Mouse (Mus musculus): Measurements from ENCODE around the gene Plekhh3. TPM values are rescaled to one million over a fixed set of nuclear protein-coding genes. Genes with fewer than 3 reads are reported as not detected.

Plekhh3 gene
- polyA plus RNA-seq (2021; fragmentation: Nextera tagmentation): 0.76 and 6.3 TPM in 2 replicates
- long read RNA-seq, experiment 1, partial matches to known transcripts: 0 of 3 reads
- long read RNA-seq, experiment 1, other reads (novel, unspliced or antisense): 0 of 3 reads
- long read RNA-seq, experiment 2, partial matches to known transcripts: 0 of 1 reads
- long read RNA-seq, experiment 2, other reads (novel, unspliced or antisense): 0 of 1 reads

GRCm38 (mm10) chr11:101170811-101171610 lies at the start of gene Plekhh3:
Gene Plekhh3 (minus strand): TSS chr11:101171351.

DNA sequence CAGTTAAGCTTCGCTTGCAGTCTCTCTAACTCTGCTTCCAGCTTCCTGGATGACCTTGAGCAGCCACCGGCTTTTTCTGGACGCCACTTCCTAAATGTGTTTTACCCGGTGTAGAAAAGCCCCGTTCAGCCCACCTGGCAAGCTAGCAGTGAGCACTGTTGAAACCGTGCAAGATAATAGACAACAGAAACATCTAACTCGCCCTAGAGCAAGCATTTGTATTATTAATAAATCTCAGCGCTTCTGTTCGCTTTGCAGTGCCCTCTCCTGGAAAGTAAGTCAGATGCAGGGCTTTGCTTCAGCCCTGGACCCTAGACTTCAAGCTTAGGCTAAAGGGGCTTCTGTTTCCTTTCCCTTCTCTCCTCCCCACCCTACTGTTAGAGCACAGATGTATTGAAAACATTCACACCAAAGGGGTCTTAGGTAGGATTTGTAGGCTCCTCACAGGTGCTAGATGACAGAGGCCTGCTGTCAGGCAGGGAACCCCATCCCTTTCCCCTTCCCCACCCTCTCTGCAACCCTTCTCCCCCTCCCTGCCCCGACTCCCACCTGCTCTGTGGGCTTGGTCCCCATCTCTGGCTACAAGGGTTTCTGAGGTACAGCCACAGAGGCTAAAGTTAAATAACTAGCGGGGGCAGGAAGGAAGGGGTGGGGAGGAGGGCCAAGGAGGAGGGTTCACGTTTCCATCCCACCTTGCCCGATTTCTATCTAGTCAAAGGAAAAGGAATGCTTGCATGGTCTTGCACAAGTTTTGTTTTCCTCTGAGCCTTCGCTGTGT lies 3.9 kb upstream of the Plekhh3 start, which contains the start of gene Ccr10:
Gene Ccr10, minus strand, starts transcription at position 593 of the 778 bp plus-strand sequence.

GRCm38 (mm10) chr11:101170354-101170810 lies 769 bp downstream of the Plekhh3 start, which contains the start of gene Cntnap1:
Gene Cntnap1 (plus strand): TSS chr11:101170523.

GRCm38 (mm10) chr11:101155728-101156371 lies 15.3 kb downstream of the Plekhh3 start, which contains the start of gene Tubg2:
Gene Tubg2 (plus strand): TSS chr11:101155907.

DNA sequence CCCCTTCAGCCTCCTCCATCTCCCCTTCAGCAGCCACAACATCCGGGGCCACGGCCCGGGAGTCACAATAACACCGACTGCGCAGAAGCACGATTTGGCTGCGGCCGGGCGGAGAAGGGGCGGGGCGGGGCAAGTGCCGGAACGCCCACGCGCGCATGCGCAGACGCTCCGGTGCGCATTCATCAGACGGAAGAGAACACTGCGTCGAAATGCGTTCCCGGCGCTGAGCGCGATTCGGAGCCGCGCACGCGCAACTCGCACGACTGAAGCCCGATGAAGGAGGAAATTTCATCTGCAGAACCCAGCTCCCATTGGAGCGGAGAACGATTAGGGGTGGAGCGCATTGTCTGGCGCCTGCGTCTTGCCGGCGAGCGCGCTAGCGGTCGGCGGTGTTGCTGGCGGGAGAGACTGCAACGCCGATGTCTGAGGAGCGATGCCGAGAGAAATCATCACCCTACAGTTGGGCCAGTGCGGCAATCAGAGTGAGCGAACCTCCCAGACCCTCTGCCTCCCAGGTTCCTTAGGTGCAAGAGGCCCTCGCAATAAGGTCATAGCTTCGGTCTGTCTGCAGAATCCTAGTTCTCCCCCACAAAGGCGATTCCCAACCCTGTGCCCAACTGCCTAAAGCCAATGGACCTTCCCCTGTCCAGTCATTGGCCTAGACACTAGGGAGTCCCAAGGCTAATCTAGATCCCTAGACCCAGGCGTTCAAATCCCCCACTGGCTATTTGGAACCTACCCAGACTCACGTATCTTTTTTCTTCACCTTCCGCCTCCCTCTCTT lies 51.2 kb downstream of the Plekhh3 start, which contains the start of the genes Retreg3 and Tubg1:
Gene Retreg3, minus strand, starts transcription at position 133 of the 784 bp plus-strand sequence.
Gene Tubg1, plus strand, starts transcription at position 178 of the 784 bp plus-strand sequence.

Other genes starting within 250 kb of the Plekhh3 start
- 16.6 and 19.2 TPM in 2 replicates for gene Stat3, start 231.8 kb downstream of the Plekhh3 start, polyA plus RNA-seq (2021; fragmentation: Nextera tagmentation)
- 18.5 and 21.2 TPM in 2 replicates for gene Cavin1, start 200.5 kb downstream of the Plekhh3 start, polyA plus RNA-seq (2021; fragmentation: Nextera tagmentation)
- gene Atp6v0a1, start 161.9 kb downstream of the Plekhh3 start, polyA plus RNA-seq (2021; fragmentation: Nextera tagmentation): 117 and 194 TPM in 2 replicates
- gene Naglu, start 101.3 kb downstream of the Plekhh3 start, polyA plus RNA-seq (2021; fragmentation: Nextera tagmentation): 8.0 and 9.5 TPM in 2 replicates
- 0.25 and 0.35 TPM in 2 replicates for gene Hsd17b1, start 92.9 kb downstream of the Plekhh3 start, polyA plus RNA-seq (2021; fragmentation: Nextera tagmentation)
- gene Coasy, start 88.8 kb downstream of the Plekhh3 start, polyA plus RNA-seq (2021; fragmentation: Nextera tagmentation): 25.0 and 31.6 TPM in 2 replicates
- 62.2 and 75.9 TPM in 2 replicates for gene Mlx, start 84.1 kb downstream of the Plekhh3 start, polyA plus RNA-seq (2021; fragmentation: Nextera tagmentation)
- gene Psmc3ip, start 75.9 kb downstream of the Plekhh3 start, polyA plus RNA-seq (2021; fragmentation: Nextera tagmentation): 4.4 and 5.9 TPM in 2 replicates
- gene Retreg3, start 51.5 kb downstream of the Plekhh3 start, polyA plus RNA-seq (2021; fragmentation: Nextera tagmentation): 5.9 and 10.3 TPM in 2 replicates
- 62.3 and 62.7 TPM in 2 replicates for gene Tubg1, start 51.4 kb downstream of the Plekhh3 start, polyA plus RNA-seq (2021; fragmentation: Nextera tagmentation)
- gene Tubg2, start 15.4 kb downstream of the Plekhh3 start, polyA plus RNA-seq (2021; fragmentation: Nextera tagmentation): 58.6 and 65.3 TPM in 2 replicates
- gene Cntnap1, start 828 bp downstream of the Plekhh3 start, polyA plus RNA-seq (2021; fragmentation: Nextera tagmentation): 12.1 and 20.2 TPM in 2 replicates
- gene Ccr10, start 4.1 kb upstream of the Plekhh3 start, polyA plus RNA-seq (2021; fragmentation: Nextera tagmentation): 0.28 and 0.29 TPM in 2 replicates
- 26.3 and 27.6 TPM in 2 replicates for gene Ezh1, start 55.1 kb upstream of the Plekhh3 start, polyA plus RNA-seq (2021; fragmentation: Nextera tagmentation)
- 38.8 and 57.1 TPM in 2 replicates for gene Ramp2, start 74.7 kb upstream of the Plekhh3 start, polyA plus RNA-seq (2021; fragmentation: Nextera tagmentation)
- 144 and 179 TPM in 2 replicates for gene Vps25, start 82.4 kb upstream of the Plekhh3 start, polyA plus RNA-seq (2021; fragmentation: Nextera tagmentation)
- 1.5 TPM in 2 replicates for gene Wnk4, start 89.2 kb upstream of the Plekhh3 start, polyA plus RNA-seq (2021; fragmentation: Nextera tagmentation)
- 0.15 and 0.36 TPM in 2 replicates for gene Cntd1, start 107.7 kb upstream of the Plekhh3 start, polyA plus RNA-seq (2021; fragmentation: Nextera tagmentation)
- gene Coa3, start 107.8 kb upstream of the Plekhh3 start, polyA plus RNA-seq (2021; fragmentation: Nextera tagmentation): 362 and 483 TPM in 2 replicates
- gene Becn1, start 130.9 kb upstream of the Plekhh3 start, polyA plus RNA-seq (2021; fragmentation: Nextera tagmentation): 156 and 197 TPM in 2 replicates
- 11.3 and 48.6 TPM in 2 replicates for gene Psme3, start 144.9 kb upstream of the Plekhh3 start, polyA plus RNA-seq (2021; fragmentation: Nextera tagmentation)
- 0.15 and 0.30 TPM in 2 replicates for gene Aoc2, start 153.7 kb upstream of the Plekhh3 start, polyA plus RNA-seq (2021; fragmentation: Nextera tagmentation)
- 0.05 and 0.20 TPM in 2 replicates for gene Aoc3, start 159.3 kb upstream of the Plekhh3 start, polyA plus RNA-seq (2021; fragmentation: Nextera tagmentation)
- gene G6pc, start 196.2 kb upstream of the Plekhh3 start, polyA plus RNA-seq (2021; fragmentation: Nextera tagmentation): not detected in 2 replicates
- 68.9 and 83.8 TPM in 2 replicates for gene Aarsd1, start 246.3 kb upstream of the Plekhh3 start, polyA plus RNA-seq (2021; fragmentation: Nextera tagmentation)

All from left cerebral cortex, adult 6 months (tissue).